Mouse (Mus musculus): ENCODE results near the gene Pbxip1.

Pbxip1 gene

DNA sequence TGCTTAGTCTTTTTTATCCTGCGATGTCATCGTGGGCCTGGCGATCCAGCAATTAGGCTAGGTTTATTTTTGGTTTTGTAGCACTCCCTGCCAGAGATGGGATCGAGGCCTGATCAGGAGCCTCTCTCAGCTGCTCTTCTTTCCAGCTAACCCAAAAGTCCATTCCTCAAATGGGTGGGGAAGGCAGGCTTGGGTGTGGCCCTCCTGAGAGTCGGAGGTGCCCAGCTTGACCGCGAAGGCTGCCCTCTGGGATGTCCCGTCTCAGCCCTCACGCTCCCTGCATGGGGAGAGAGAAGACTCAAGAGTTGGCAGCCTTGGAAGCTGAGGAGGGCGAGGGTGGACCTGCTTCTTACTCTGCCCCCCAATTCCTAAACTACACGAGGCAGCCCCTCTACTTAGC lies 2.0 kb upstream of the Pbxip1 start:
- DNase-seq = no peak

DNA sequence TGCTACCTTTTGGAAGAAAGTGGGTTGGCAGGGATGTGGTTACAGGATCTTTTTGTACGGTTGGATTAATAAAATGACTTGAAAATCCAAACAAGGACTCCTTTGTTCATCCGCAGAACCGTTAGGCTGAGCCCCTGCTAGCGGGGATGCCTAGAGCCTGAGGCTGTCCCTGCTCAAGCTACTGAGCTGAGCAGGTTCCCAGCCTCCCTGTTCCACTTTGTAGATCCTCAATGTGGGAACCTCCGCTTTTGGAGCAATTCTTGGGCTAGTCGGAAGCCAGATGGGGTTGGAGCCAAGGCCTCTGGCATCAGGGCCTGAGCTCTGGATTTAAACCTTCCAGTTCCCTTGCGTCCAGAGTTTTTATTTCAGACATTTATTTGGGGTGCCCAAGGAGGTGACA lies 1.5 kb upstream of the Pbxip1 start:
- no peak for DNase-seq

DNA sequence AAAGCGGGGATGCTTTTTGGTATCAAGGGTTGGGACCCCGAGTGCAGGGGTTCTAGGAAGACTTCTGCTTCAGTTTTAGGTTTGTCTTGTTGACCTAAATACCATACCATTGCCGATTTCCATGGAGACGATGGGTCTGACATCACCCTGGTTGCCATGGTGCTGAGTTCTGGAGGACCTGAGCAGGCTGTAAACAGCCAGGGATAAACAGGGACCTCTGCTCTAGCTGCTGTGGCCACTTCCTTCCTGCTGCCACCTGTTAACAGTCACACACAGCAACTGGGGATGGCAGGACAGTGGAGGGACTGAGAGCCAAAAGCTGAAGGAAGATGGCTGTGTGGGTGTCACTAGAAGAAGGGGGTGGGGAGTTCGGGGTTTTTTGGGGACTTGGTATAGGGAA lies 763 bp downstream of the Pbxip1 start:
- DNase-seq = peak; percentile 49

DNA sequence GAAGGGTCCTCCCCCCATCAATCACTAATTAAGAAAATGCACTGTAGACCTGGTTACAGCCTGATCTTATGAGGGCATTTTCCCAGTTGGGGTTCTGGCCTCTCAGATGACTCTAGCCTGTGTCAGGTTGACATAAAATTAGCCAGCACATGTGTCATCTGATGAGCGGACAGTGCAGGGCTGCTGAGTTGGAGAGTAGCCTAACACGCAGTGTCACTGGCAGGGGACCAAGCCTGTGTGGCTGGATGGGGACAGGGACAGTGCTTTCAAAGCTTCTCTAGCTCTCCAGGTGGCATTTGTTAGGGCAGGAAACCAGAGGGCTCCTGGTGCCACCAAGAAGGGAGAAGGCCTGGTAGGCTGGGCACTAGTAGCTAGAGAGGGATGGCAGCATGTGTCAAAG lies 4.2 kb downstream of the Pbxip1 start:
- no peak for DNase-seq

DNA sequence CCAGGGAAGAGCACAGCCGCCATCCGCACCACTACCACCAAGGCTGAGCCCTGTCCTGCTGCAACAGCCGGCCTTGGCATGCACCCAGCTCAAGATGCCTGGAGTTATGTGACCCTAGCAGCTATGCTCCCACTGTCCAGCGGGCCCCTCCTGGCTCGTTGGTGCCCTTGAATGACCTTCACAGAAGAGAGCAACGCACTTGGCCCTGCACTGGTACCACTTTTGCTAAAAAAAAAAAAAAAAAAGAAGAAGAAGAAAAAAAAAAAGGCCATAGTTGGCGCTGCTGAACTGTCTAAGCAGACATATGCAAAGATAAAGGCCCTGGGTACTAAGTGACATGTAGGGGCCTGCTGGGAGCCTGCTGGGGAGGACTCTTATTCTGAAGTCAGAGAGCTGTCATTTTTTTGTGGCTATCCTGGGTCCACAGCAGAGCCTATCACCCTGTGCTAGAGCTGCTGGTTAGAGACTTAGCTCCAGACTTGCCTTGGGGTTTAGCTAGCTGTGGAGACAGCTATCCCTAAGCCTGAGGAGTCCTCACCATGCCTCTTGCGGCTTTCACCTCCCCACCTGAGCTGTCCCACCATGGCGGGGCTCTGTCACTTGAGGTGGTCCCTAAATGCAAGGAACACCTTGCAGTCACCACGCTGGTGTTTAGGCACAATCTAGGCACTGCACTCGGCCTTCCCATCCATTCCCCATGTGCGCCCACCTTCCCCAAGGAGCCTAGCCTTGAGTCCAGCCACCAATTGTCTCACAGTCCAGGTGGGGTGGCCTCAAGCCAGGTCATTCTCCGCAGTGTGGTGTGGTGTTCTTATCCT lies 12.4 kb downstream of the Pbxip1 start:
- DNase-seq = no peak

DNA sequence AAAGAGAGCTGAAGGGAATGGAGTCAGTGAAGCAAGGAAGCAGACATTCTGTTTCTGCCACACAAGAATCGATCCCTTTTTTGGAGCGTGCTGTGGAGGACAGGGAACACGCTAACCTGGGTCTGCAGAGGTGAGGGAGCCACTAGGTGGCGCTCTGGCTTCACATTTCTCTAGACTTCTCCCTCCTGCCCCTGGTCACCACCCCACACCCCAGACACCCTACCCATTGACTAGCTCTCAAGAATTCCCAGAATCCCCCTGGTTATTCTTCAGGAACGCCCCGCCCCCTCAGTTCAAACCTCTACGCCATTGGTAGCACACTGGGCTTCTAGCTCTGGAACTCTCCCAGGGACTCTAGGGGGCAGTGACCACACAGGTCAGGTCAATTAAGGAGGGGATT lies 13.0 kb downstream of the Pbxip1 start:
- DNase-seq = peak; percentile 77

DNA sequence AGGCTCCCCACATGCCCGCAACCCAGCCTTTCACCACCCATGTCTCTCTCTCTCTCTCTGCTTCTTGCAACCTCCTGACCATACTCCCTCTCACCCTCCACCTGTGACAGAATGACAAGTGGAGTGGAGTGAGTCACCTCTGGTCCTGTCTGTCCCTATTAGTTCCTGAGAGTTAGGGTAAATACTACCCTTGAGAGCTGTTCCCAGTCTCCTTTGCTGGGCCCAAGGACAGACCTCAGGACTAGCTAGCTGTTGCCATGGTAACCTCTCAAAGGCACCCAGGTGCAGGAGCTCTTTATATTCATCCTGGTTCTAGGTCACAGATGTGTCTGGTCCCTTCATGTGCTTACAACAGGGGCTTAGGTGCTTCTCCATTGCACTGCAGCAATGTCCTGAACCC lies 15.4 kb downstream of the Pbxip1 start:
- DNase-seq = no peak

DNA sequence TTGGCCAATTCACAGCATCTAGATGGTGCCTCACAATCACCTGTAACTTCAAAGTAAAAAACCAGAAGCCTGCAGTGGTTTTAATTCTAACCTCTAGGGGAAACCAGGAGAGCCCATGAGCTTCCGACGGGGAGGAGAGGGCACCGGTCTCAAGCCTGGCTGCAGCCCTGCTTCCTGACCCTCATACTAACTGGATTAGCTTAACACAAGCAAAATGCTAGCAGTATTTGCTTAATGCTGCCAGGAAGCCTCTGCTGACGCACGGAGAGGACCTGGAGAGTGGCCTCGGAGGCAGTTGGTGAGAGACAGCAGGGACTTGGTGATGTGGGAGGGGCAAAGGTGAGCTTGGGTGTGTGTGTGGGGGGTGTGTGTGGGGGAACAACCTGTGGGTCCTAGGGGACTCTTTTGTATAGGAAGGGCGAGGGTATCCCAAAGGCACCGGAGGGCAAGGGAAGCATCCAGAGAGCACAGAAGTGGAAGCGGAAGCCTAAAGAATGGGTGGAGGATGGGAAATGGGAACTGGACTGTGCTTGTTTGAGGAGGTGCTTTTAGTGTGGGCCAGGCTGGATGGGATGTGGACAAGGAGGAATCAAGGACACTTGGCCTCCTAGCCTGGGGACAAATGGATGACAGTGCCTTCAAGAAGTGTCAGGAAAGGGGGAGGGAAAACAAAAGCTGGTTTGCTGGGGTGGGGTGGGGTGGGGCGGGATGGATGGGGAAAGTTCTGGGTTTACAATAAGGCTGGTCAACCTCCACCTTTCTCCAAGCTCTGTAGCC lies 18.1 kb downstream of the Pbxip1 start, which contains the start of gene Pmvk:
TSS of gene Pmvk (plus strand) at position 141 of the 777 bp plus-strand sequence.
- DNase-seq = no peak

DNA sequence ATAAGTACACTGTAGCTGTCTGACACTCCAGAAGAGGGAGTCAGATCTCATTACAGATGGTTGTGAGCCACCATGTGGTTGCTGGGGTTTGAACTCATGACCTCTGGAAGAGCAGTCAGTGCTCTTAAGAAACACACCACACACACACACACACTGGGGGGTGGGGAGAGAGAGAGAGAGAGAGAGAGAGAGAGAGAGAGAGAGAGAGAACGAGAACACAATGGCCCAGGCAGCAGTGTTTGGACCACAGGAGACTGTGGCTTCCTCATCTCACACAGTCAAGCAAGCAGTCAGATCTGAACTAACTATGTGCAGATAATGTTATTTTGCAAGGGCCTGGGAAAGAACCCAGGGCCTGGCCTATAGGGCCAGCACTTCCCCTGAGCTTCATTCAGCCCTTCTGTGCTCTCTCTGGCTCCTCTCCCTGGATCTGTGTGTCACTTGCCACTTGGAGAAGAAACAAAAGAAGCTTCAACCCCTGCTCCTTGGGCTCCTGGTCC lies 19.3 kb downstream of the Pbxip1 start:
- no peak for DNase-seq

DNA sequence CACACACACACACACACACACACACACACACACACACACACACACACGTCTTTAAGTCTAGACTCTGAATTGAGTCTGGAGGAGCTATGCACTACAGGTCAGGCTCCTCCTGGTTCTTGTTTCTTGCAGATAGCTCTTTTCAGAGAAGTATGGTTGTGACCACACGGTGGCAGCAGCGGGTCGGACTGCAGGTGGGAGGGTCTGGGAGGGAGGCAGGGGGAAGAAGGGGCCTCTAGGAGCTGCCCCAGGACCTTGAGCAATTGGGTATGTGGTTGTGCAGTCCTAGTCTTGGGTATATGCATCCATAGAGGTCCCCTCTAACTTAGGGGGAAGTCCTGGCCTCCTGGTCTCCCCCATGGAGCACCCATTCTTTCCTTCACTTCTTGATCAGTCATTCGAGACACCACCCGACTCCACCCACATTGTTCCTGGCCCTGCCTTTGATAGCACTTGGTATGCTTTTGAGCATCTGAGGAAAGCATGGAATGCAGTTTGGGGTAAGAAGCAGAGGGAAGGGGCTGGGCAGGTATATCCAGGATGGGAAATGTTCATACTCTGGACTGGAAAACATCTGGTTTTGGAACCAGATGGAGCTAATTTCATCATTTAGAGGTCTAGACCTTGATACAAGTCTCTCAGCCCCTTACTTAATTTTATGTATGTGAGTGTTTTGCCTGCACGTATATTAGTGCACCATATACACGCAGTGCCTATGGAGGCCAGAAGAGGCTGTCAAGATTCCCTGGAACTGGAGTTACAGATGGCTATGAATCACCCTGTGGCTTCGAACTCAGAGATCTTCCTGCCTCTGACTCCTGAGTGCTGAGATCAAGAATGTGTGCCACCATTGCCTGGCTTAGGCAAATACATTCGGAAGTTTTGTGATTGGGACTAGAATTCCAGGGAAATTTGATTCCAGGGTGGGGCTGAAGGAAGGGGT lies 20.5 kb downstream of the Pbxip1 start:
- peak; percentile 84 for DNase-seq

DNA sequence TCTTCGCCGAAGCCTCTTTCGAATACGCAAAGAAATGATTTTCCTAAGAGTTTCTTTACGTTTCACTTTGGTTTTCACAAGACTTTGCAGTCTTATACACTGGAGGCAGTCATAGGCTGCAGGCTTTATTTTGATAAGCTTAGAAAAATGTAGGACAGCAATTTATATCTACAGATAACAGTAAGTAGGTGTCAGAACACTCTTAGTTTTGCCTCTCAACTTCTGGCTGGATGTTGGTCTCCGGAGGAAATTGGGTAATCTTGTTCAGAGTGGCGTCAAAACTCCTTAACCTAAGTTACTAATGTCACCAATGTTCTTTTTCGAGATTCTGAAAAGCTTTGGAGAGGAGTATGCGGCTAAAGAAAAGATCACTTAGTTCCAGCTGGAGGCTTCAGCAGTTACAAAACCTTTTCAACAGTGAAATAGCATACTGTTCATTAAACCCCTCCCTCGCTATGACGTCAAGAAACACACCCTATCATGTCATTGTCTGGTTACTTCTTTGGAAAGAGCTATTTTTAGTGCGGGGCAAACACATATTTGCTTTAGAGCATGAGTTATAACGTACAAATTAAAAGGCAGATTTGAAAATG lies 22.0 kb downstream of the Pbxip1 start:
- no peak for DNase-seq

DNA sequence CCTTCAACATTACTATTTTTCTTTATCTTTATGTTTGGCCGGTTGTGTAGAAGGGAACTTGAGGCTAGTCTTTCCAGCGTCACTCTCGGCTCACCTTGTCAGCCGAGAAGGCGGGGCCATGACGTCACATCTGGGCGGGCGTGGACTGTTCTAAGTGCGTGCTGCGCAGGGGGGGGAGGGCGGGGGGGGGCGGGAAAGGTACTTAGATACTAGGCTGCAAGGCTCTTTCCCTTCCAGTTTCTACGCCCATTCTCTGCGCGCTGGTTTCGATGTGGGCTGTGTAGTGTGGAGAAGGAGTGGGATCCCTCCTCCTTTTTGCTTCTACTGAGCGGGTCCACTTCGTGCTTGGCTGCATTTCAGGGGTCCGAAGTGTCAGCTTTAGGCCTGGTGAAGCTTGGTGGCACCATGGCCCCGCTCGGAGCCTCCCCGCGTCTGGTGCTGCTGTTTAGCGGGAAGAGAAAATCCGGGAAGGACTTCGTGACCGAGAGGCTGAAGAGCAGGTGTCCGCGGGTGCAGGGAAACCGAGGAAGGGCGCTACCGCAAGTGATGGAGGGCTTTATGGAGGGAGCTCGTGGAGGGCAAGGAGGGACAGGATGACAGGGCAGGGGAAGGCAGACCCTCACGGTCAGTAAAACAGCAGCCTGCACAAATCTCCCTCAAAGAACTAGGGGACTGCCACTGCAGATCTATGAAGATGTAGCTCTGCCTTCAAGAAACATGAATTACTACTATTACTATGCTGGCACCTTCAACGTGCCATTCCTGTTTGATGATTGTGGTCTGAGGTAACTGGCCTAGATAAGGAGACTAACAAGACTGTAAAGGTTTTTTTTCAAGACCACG lies 22.7 kb downstream of the Pbxip1 start:
- peak; percentile 93 for DNase-seq

DNA sequence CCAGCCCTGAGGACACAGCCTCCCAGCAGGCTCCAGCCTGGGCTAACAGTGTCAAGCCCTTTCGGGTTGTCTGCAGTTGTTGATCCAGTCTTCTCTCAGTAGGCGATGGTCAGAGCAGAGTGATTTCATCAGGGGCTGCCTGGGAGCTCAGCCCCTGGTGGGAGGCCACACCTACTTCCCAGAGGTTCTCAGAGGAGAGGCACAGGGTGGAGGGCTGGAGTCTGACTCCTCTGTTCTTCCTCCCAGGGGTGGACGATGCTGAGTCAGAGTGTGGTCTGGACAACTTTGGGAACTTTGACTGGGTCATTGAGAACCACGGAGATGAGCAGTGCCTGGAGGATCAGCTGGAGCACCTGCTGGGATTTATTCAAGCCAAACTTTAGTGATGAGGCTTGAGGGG lies 31.8 kb downstream of the Pbxip1 start:
- no peak for DNase-seq

DNA sequence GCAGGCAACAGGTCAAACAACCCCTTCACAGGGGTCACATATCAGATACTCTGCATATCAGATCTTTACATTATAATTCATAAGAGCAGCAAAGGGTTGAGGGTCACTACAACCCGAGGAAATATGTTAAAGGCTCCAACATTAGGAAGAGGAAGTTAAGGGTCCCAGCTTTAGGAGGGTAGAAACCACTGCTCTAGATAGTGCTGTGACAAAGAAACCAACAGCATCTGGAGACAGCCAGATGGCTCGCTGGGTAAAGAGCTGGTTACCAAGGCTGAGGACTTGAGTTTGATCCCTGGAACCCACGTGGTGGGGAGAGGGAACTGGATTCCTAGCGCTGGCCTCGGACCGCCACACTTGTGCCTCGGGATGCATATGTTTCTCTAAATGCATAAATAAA lies 35.8 kb downstream of the Pbxip1 start:
- DNase-seq = no peak

DNA sequence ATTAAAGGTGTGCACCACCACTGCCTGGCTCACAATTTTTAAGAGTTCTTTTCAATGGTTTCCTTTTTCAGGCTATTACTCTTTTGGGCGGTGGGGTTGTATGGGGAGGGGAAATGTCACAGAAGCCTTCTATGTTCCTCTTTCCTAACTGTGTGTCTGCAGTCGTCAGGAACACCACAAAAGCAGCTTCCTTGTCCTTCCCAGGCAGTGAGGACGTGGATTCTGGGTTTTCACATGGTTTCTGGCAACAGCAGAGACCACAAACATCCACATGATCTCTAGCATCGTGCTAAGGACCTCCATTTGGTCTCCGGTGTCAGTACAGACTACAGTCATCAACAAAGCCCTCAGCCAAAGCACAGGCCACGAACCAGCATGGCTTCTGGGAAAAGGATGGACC lies 37.3 kb downstream of the Pbxip1 start:
- DNase-seq = no peak

DNA sequence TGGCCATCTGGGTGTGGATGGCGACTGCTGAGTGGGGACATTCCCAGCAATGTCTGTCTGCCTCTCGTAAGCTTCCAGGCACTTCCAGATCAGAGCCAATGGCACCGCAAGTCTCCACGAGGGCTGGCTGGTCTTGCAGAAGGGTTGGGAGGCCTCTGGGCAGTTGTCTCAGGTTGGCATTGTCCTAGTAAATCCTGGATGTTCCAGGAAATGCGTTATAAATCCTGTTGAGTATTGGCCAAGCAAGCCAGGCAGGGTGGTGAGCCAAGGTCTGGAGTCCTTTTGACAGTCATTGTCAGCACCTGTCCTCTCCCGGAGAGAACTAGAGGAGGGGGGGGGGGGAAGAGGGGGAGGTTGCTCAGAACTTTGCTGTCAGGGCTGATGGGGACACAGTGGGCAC lies 42.5 kb downstream of the Pbxip1 start:
- DNase-seq = no peak

DNA sequence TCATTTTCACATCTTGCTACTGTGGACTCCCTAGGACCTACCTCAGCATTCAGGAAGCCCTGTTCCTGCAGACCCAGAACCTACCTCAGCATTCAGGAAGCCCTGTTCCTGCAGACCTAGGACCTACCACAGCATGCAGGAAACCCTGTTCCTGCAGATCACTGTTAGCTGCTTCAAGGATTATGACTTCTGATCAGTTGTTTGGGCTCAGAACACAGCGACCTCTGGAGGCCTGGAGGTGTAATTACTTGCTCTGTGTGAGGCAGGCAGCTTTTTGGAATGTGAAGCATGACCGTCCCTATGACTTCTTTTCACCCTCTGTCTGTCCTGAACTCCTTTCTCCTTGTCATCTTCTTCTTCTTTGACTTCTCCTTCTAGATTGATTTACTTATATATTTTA lies 45.0 kb downstream of the Pbxip1 start:
- no peak for DNase-seq

DNA sequence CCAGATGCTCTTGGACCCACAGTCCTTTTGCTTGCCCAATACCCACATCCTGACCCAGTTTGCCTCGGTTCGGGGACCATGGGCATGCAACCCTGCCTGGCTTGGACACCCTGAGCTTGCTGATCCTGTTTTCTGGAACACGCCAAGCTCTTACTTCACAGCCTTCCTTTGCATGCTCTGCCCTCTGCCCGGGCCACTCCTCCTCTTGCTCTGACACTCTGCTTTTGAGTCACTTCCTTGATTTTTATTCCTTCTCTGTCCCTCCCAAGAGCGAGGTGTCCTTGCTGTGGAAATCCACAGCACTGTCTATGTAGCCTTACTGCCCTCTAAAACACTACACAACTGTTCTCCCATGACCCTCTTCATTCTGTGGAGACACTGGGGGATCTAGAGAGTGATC lies 45.7 kb downstream of the Pbxip1 start:
- no peak for DNase-seq

DNA sequence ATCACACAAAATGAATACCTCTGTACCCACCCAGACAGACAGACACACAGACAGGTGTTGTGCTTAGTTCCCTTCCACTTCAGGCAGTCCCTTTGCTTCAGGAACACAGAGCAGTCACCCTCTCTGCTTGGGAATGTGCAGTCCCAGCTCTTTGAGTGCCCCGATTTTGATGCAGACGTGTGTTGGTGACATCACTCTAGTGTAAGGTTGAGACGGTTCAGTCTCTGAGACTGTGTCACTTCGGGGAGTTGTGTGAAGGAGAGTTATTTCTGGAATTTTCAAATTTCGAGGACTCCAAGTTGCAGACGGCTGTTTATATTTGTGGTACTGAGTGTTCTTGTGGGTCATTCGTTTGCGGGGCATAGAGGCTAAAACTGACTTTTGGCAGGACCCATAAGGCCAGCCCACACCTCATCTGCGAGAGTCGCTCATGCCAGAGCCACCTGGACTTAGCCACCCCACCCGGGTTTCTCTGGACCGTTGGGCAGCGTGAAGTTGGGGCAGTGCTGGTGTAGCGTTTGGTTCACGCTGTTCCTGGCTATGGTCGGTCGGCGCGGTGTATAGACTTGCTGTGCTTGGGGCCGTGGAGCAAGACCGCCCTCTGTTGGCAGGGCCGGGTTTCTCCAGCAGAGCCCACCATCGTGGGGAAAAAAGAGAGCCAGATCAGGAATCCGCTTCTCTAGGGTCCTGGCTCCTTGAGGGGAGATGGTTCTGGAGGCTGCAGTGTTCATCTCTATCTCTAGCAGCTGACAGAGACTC lies 48.4 kb downstream of the Pbxip1 start:
- peak; percentile 84 for DNase-seq

DNA sequence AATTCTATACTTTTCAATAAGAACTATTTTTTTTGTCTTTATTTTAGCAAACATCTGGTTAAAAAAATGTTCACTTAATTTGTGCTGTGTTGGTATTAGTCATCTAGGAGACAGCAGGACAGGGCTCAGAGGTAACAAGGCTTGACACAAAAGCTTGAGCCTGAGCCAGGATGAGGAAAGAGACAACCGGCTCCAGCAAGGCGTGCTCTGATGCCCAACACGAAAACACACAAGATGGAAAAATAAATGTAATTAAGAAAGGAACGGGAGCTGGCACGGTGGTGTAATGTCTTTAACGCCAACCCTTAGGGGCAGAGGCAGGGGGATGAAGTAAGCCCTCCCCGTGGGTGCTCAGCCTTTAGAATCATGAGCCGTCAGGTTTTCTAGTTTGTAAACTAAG lies 49.6 kb downstream of the Pbxip1 start:
- DNase-seq = no peak
